Mouse (Mus musculus): ENCODE data around the gene Prkcb. TPM values are rescaled to one million over a fixed set of nuclear protein-coding genes. Genes with fewer than 3 reads are reported as not detected.

Gene Prkcb
- polyA plus RNA-seq, 1 experiment = 0.83 TPM

GRCm38 (mm10) chr7:122315720-122316331 is 27.3 kb downstream of the Prkcb start:
- no peak overlapping the region for H3K4me3 ChIP-seq (replicated peaks)
- no peak for TF ChIP-seq GATA1 (IDR thresholded peaks at IDR 0.05; ENCODE audit: borderline replicate concordance, low read length)
- TF ChIP-seq FLI1 (IDR thresholded peaks at IDR 0.05; ENCODE audit: low read length) = no peak
- peaks cover 3% of the 10 kb centered on the region; the same call in 1 of the 2 replicates for H3K9me3 ChIP-seq
- H3K4me1 ChIP-seq = peaks cover 65% of the 10 kb centered on the region
- peaks cover 5% of the 10 kb centered on the region for H3K36me3 ChIP-seq (replicated peaks; ENCODE audit: low read length)
- H3K27me3 ChIP-seq (replicated peaks) = no peaks in the 10 kb centered on the region

- Histone ChIP-seq H3K9me3 (peaks cover 5% of the 10 kb centered on the region; the same call in 1 of the 2 replicates), H3K4me3 (replicated peaks) (peak overlapping the region; percentile 29), H3K27me3 (replicated peaks) (no peaks in the 10 kb centered on the region), H3K36me3 (replicated peaks; ENCODE audit: low read length) (peaks cover 5% of the 10 kb centered on the region), H3K4me1 (peaks cover 56% of the 10 kb centered on the region)
- TF ChIP-seq GATA1 (IDR thresholded peaks at IDR 0.05; ENCODE audit: borderline replicate concordance, low read length) = no peak
Observed at GRCm38 (mm10) chr7:122316681-122317080, 28.1 kb downstream of the Prkcb start.

- H3K4me3 ChIP-seq (replicated peaks) = no peak overlapping the region
- H3K9me3 ChIP-seq = peaks cover 7% of the 10 kb centered on the region; the same call in 1 of the 2 replicates
- TF ChIP-seq FLI1 (IDR thresholded peaks at IDR 0.05; ENCODE audit: low read length) (no peak), GATA1 (IDR thresholded peaks at IDR 0.05; ENCODE audit: borderline replicate concordance, low read length) (no peak)
- H3K36me3 ChIP-seq (replicated peaks; ENCODE audit: low read length) = peaks cover 5% of the 10 kb centered on the region
- peaks cover 48% of the 10 kb centered on the region for H3K4me1 ChIP-seq
- no peaks in the 10 kb centered on the region for H3K27me3 ChIP-seq (replicated peaks)
Observed at GRCm38 (mm10) chr7:122317485-122317884, 28.9 kb downstream of the Prkcb start.

- no peaks in the 10 kb centered on the region for H3K27me3 ChIP-seq (replicated peaks)
- peaks cover 29% of the 10 kb centered on the region for H3K4me1 ChIP-seq
- H3K36me3 ChIP-seq (replicated peaks; ENCODE audit: low read length) = peaks cover 4% of the 10 kb centered on the region
- TF ChIP-seq GATA1 (IDR thresholded peaks at IDR 0.05; ENCODE audit: borderline replicate concordance, low read length) (no peak), FLI1 (IDR thresholded peaks at IDR 0.05; ENCODE audit: low read length) (no peak)
- H3K9me3 ChIP-seq = peaks cover 7% of the 10 kb centered on the region; the same call in 1 of the 2 replicates
- no peak overlapping the region for H3K4me3 ChIP-seq (replicated peaks)
Observed at GRCm38 (mm10) chr7:122319566-122319965, 31.0 kb downstream of the Prkcb start.

GRCm38 (mm10) chr7:122320843-122321544 is 32.4 kb downstream of the Prkcb start:
- peaks cover 19% of the 10 kb centered on the region for H3K4me1 ChIP-seq
- H3K4me3 ChIP-seq (replicated peaks) = no peak overlapping the region
- TF ChIP-seq GATA1 (IDR thresholded peaks at IDR 0.05; ENCODE audit: borderline replicate concordance, low read length) (no peak), FLI1 (IDR thresholded peaks at IDR 0.05; ENCODE audit: low read length) (no peak)
- H3K9me3 ChIP-seq = peaks cover 4% of the 10 kb centered on the region; the same call in 1 of the 2 replicates
- no peaks in the 10 kb centered on the region for H3K27me3 ChIP-seq (replicated peaks)
- no peaks in the 10 kb centered on the region for H3K36me3 ChIP-seq (replicated peaks; ENCODE audit: low read length)

GRCm38 (mm10) chr7:122322038-122322690 is 33.6 kb downstream of the Prkcb start:
- no peak overlapping the region for H3K4me3 ChIP-seq (replicated peaks)
- H3K9me3 ChIP-seq = peaks cover 4% of the 10 kb centered on the region; the same call in 1 of the 2 replicates
- H3K27me3 ChIP-seq (replicated peaks) = no peaks in the 10 kb centered on the region
- H3K36me3 ChIP-seq (replicated peaks; ENCODE audit: low read length) = no peaks in the 10 kb centered on the region
- TF ChIP-seq GATA1 (IDR thresholded peaks at IDR 0.05; ENCODE audit: borderline replicate concordance, low read length) = no peak
- no peak for TF ChIP-seq FLI1 (IDR thresholded peaks at IDR 0.05; ENCODE audit: low read length)
- peaks cover 7% of the 10 kb centered on the region for H3K4me1 ChIP-seq

- peaks cover 8% of the 10 kb centered on the region for H3K4me1 ChIP-seq
- no peaks in the 10 kb centered on the region for H3K36me3 ChIP-seq (replicated peaks; ENCODE audit: low read length)
- no peak overlapping the region for H3K4me3 ChIP-seq (replicated peaks)
- TF ChIP-seq GATA1 (IDR thresholded peaks at IDR 0.05; ENCODE audit: borderline replicate concordance, low read length) = no peak
- peaks cover 11% of the 10 kb centered on the region for H3K27me3 ChIP-seq (replicated peaks)
- no peaks in the 10 kb centered on the region for H3K9me3 ChIP-seq
Observed at GRCm38 (mm10) chr7:122327942-122328341, 39.4 kb downstream of the Prkcb start.

GRCm38 (mm10) chr7:122328466-122328865 is 39.9 kb downstream of the Prkcb start:
- Histone ChIP-seq H3K36me3 (replicated peaks; ENCODE audit: low read length) (no peaks in the 10 kb centered on the region), H3K27me3 (replicated peaks) (peaks cover 11% of the 10 kb centered on the region), H3K4me1 (peaks cover 8% of the 10 kb centered on the region), H3K4me3 (replicated peaks) (no peak overlapping the region), H3K9me3 (no peaks in the 10 kb centered on the region)
- TF ChIP-seq GATA1 (IDR thresholded peaks at IDR 0.05; ENCODE audit: borderline replicate concordance, low read length) (no peak), FLI1 (IDR thresholded peaks at IDR 0.05; ENCODE audit: low read length) (no peak)

GRCm38 (mm10) chr7:122329588-122329987 is 41.0 kb downstream of the Prkcb start:
- Histone ChIP-seq H3K36me3 (replicated peaks; ENCODE audit: low read length) (no peaks in the 10 kb centered on the region), H3K4me1 (peaks cover 8% of the 10 kb centered on the region), H3K27me3 (replicated peaks) (peaks cover 14% of the 10 kb centered on the region), H3K9me3 (no peaks in the 10 kb centered on the region), H3K4me3 (replicated peaks) (no peak overlapping the region)
- TF ChIP-seq FLI1 (IDR thresholded peaks at IDR 0.05; ENCODE audit: low read length) = no peak
- TF ChIP-seq GATA1 (IDR thresholded peaks at IDR 0.05; ENCODE audit: borderline replicate concordance, low read length) = no peak

- Histone ChIP-seq H3K27me3 (replicated peaks) (peaks cover 22% of the 10 kb centered on the region), H3K36me3 (replicated peaks; ENCODE audit: low read length) (no peaks in the 10 kb centered on the region), H3K4me1 (peaks cover 8% of the 10 kb centered on the region), H3K9me3 (no peaks in the 10 kb centered on the region), H3K4me3 (replicated peaks) (no peak overlapping the region)
- TF ChIP-seq GATA1 (IDR thresholded peaks at IDR 0.05; ENCODE audit: borderline replicate concordance, low read length) = no peak
- no peak for TF ChIP-seq FLI1 (IDR thresholded peaks at IDR 0.05; ENCODE audit: low read length)
Observed at GRCm38 (mm10) chr7:122333686-122334085, 45.1 kb downstream of the Prkcb start.

Data from megakaryocyte, embryonic 14.5 days (primary cell).